Mouse (Mus musculus) layer of hippocampus, postnatal 25 days (tissue): ENCODE measurements at regions not wholly inside any gene's neighbourhood (a gene's known extent, or its start where the extent isn't known, plus 50 kb on each side); places are given as distances from the start of the nearest gene placed in this dataset.

Experiments
- DNase-seq, 2 experiments: peaks; one replicate each; pipeline ENCODE4 v3.0.0; 2022; ENCODE audit warnings: mixed read lengths in 2 of 2, low spot score in 1 of 2; ENCODE audit errors: extremely low spot score in 1 of 2

- DNase-seq = no peak
Measured at GRCm38 (mm10) chr8:127662776-127663499, 599.2 kb downstream of the Pard3 start.

- no peak for DNase-seq
Measured at GRCm38 (mm10) chr8:127666606-127667005, 602.9 kb downstream of the Pard3 start.

DNA sequence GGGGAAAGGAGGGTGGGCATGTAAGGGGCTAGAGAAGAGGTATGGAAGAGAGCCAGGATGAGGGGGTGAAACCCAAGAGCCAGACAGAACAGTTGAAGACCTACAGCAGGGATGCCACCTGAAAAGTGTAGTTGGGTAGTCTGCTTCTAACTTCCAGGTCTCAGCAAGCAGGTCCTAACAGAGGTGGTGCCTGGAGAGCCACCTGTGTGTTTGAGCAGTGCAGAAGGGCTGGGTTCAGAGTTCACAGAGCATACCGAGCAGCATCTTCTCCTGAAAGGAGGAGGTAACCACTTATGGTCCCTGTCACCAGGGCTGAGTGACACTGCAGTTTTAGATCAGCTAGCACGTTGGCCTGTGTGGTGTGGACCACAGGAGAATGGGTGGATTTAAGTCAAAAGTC, 605.3 kb downstream of the Pard3 start:
- DNase-seq = no peak

GRCm38 (mm10) chr8:127674063-127674462, 610.4 kb downstream of the Pard3 start:
- no peak for DNase-seq

DNA sequence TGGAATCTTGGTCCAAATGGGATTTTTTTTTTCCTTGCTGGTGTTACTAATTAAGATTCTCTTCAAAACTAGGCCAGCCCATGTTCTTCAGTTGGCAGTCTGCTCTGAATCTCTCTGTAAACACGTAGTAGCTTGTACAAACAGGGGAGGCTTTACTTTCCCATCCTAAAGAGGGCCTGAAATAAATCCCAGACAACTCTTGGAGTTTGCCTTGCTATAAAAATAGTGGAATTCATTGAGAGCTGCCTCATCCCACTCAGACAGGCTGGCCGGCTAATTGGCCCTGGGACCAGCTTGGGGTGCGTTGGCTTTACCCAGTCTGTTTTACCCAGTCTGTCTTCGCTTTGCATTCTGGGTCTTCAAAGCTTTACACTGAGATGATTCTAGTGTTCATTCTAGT, 611.7 kb downstream of the Pard3 start:
- no peak for DNase-seq

- no peak for DNase-seq
Measured at GRCm38 (mm10) chr8:127680205-127680604, 616.5 kb downstream of the Pard3 start.

DNA sequence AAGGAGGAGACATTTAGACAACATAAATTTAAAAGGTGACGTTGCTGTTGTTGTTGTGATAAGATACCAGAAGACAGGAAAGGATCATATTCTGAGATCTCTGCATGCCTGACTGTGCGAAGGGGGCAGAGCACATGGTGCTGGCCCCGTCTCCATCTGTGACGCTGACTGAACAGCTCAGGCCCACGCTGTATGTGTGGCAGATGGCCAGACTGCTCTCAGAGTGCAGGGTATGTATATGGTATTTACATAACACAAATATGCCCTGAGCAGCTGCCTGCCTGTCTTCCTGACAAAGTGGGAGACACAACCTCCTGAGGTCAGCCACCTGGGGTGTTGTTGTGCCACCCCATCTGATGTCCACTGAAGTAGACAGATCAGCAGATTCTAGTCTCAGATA, 620.5 kb downstream of the Pard3 start:
- peak in 1 of 2 experiments; percentile 24 for DNase-seq

DNA sequence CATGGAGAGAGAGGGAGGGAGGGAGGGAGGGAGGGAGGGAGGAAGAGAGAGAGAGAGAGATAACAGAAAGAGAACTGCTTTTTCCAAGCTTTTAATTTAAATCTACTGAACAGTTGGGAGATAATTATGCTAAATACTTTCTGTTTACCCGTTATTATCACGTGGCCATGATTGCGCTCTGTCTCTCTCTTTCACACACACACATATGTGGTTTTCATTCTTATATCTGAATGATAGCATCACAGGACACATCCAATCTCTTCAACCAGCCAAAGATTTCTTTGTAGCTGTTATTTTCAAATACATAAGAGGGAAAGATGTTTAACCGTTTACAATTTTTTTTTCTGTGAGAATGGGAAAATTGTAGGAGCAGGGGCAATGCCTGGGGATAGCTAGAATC, 627.1 kb downstream of the Pard3 start:
- no peak for DNase-seq

DNA sequence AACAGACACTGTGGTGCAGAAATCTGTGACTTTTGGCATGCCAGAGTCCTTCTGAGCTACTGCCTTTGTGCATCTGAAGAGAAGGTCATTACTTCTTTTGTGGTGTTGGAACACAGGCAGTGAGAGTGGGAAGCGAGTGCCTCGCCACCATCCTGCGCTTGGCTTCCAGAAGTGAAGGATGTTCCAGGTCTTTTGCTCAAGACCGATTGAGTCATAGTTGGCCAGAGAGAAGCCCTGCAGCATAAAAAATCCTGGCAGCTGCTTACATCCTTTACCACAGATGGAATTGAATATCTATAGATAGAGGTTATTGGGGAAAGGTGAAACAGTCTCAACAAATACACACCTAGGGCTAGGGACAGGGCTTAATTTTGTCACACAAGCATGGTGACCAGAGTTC, 634.7 kb downstream of the Pard3 start:
- no peak for DNase-seq

DNA sequence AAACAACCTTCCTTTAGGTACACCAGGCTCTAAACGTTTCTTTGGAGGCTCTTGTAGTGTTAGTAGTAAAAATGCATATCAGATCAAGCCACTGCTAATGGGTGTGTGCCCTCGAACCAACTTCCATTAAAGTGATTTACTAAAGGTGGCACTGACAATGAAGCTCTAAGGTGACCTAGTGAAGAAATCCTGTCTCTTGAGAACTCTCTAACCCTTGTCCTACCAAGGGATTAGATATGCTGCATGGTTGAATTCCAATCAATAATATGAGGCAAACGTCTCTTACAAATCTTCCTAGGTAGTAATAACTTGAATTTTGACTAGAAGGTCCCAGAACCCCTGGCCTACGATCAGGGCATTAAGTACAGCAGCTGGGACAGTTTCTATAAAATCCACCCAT, 640.7 kb downstream of the Pard3 start:
- no peak for DNase-seq

DNA sequence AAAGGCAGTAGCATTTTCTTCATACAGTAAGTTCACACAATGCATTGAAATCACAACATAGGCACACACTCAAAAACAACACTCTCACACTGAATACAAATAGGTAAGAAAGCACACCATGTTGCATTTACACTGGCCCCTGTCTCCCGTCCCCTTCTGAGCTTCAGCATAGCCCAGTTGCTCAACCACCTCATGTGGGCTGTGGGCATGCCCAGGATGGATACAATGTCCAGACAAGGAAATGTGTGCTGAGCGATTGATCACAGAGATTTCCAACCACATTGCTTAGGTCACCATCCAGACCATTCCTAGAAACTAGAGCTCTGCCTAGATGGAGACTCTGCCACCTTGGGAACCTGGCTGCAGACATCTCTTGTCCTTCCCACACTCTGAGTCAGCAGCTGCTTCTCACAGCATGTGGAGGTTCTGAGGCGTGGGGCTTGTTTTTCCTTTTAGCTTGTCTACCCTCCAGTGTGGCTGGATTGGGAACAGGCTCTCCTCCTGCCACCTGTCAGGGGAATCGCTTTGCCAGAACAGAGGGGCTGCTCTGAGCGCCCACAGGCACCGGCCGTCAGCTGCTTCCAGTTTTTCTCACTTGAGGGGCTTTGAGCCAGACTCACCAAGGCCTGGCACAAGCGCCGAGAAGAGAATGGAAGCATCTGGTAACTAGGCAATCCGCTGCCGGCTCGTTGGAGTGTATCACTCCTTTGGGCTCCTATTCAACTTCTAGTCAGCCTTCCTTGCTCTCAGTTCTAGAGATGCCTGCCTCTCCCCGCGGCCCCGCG, 642.5 kb downstream of the Pard3 start:
- peak; percentile 51 to 68 for DNase-seq

- no peak for DNase-seq
Measured at GRCm38 (mm10) chr8:127709439-127709838, 645.7 kb downstream of the Pard3 start.

- DNase-seq = no peak
Measured at GRCm38 (mm10) chr8:127715097-127715496, 643.3 kb upstream of the Nrp1 start.

DNA sequence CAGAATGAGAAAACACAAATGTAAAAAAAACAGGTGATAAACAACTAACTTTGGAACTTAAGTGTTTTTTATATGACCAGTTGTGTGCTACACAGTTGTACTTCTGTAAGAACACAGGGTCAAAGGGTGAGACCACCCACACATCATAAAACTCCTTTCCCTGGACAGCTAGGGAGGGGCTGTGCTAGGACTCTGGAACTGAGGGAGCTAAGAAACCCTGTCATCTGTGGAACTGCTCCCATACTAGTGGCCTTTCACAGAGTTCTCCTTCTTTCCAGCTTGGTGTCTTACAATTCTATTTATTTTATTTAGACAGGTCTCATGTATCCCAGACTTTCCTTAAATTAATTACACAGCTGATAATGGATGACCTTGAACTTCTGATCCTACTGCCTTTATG, 640.4 kb upstream of the Nrp1 start:
- no peak for DNase-seq

DNA sequence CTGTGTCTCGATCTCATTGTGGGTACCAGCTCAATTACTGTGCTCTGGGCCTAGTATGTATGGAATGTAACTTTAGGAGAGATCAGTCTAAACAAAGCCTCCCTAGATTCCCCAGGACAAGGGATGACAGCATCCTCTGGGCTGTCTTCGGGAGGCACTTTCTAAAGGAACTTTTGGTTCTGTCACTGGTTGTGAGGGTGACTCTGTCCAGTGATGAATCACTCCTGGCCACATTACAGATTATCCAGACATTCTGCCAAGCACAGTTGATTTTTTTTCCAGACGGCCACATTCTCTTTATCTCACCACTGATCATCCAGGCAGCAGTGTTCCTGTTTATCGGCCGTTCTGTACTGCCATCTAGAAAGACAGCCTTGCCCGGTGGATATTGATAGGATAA, 638.5 kb upstream of the Nrp1 start:
- no peak for DNase-seq

DNA sequence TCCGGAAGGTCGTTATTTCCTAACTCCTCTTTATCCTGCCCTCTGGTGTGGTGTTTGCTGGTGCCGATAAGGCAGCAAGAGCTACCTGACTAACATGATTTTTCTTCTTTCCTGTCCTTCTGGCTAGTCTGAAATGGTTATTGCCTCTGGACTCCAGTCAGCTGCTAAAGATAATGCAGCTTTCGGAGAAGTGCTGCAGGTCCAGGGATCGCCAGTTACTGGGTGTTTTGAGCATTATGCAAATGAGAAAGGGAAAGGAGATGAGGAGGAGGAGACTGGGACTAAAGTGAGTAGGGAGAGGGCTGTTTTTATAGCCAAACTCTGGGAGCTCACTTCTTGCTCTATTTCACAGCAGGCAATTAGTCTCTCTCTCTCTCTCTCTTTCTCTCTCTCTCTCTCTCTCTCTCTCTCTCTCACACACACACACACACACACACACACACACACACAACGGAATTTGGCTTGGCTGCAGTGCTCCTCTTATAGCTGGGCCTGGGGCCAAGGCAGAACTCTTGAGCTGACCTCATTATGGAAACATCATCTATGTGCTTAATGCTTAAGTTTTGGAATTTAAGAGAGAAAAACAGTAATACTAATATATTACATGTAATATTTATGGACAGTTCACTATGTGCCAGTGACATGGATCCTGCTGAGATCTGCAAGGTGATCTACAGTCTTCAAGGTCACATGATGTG, 637.7 kb upstream of the Nrp1 start:
- no peak for DNase-seq

- no peak for DNase-seq
Measured at GRCm38 (mm10) chr8:127721624-127722023, 636.8 kb upstream of the Nrp1 start.

- no peak for DNase-seq
Measured at GRCm38 (mm10) chr8:127734059-127734458, 624.3 kb upstream of the Nrp1 start.

- DNase-seq = no peak
Measured at GRCm38 (mm10) chr8:127742236-127742635, 616.2 kb upstream of the Nrp1 start.

GRCm38 (mm10) chr8:127745221-127745620, 613.2 kb upstream of the Nrp1 start:
- no peak for DNase-seq

DNA sequence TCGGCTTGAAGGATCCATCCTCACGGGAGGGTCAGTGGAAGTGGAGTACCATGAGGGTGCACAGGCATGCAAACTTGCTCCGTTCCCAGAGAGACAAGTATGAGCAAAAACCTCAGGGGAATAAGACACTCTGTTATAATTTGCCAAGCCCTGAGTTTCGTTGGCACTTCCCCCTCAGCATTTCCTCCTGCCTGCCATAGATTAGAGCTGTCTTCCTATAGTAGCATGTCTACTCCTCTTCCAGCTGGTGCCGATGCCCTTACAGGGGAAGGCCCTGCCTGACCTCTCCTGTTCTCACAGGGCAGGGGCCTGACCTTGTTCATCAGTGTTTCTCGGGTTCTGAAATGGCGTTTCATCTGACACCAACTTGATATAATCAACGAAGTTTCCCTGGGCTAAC, 611.9 kb upstream of the Nrp1 start:
- no peak for DNase-seq
